Mouse (Mus musculus): ENCODE results near the gene Helq. TPM values are rescaled to one million over a fixed set of nuclear protein-coding genes. Genes with fewer than 3 reads are reported as not detected.

Gene Helq
- total and polyA plus RNA-seq, 2 experiments = 2.4 to 3.2 TPM

DNA sequence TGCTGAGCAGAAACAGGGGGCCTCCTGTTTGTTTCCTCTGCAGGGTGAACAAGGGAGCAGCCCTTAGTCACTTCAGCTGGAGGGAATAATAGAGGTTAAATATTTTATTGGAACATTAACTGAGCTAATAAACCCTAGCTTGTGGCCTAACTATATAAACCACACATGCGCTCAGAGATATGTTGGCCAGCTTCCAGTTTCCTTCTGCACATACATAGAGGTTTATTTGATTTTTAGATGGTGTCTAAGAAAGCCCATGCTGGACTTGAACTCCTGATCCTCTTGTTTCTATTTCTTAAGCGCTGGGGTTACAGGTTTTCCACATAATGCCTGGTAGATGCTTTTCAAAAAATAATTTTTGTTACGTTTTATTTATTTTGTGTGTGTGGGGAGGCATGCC lies 46.1 kb upstream of the Helq start:
- Histone ChIP-seq H3K4me3 (ENCODE audit: insufficient read depth, low read depth, low read length) (no peak overlapping the region), H3K4me1 (ENCODE audit: control insufficient read depth, insufficient read depth, low read length) (peaks cover 4% of the 10 kb centered on the region), H3K9ac (ENCODE audit: low read depth, low read length) (no peak overlapping the region), H3K79me2 (ENCODE audit: control insufficient read depth, insufficient read depth, low read length) (no peaks in the 10 kb centered on the region), H3K36me3 (ENCODE audit: control insufficient read depth, insufficient read depth, low read length) (no peaks in the 10 kb centered on the region), H3K27ac (replicated peaks; ENCODE audit: insufficient read depth, low read depth, low read length) (no peak overlapping the region), H3K27me3 (ENCODE audit: control insufficient read depth, insufficient read depth, low read length) (no peaks in the 10 kb centered on the region)
- no peak for DNase-seq (ENCODE audit: extremely low read depth, low read depth, low spot score)
- WGBS = 77% methylated on average over 3 of the region's 3 CpGs
- TF ChIP-seq CTCF (IDR thresholded peaks at IDR 0.05; ENCODE audit: low read depth, low read length) (no peak), POLR2A (IDR thresholded peaks at IDR 0.05; ENCODE audit: extremely low read depth, insufficient read depth, low read length) (no peak)

GRCm38 (mm10) chr5:100837907-100838306 lies 39.5 kb upstream of the Helq start:
- DNase-seq (ENCODE audit: extremely low read depth, low read depth, low spot score) = no peak
- no peak overlapping the region for H3K9ac ChIP-seq (ENCODE audit: low read depth, low read length)
- H3K4me1 ChIP-seq (ENCODE audit: control insufficient read depth, insufficient read depth, low read length) = no peaks in the 10 kb centered on the region
- no peaks in the 10 kb centered on the region for H3K79me2 ChIP-seq (ENCODE audit: control insufficient read depth, insufficient read depth, low read length)
- no peaks in the 10 kb centered on the region for H3K36me3 ChIP-seq (ENCODE audit: control insufficient read depth, insufficient read depth, low read length)
- H3K27ac ChIP-seq (replicated peaks; ENCODE audit: insufficient read depth, low read depth, low read length) = no peak overlapping the region
- H3K4me3 ChIP-seq (ENCODE audit: insufficient read depth, low read depth, low read length) = no peak overlapping the region
- no peak for TF ChIP-seq CTCF (IDR thresholded peaks at IDR 0.05; ENCODE audit: low read depth, low read length)
- TF ChIP-seq POLR2A (IDR thresholded peaks at IDR 0.05; ENCODE audit: extremely low read depth, insufficient read depth, low read length) = no peak
- 85% methylated on average over 7 of the region's 7 CpGs for WGBS
- H3K27me3 ChIP-seq (ENCODE audit: control insufficient read depth, insufficient read depth, low read length) = no peaks in the 10 kb centered on the region

- no peaks in the 10 kb centered on the region for H3K36me3 ChIP-seq (ENCODE audit: control insufficient read depth, insufficient read depth, low read length)
- 56% methylated on average over 9 of the region's 9 CpGs for WGBS
- H3K4me1 ChIP-seq (ENCODE audit: control insufficient read depth, insufficient read depth, low read length) = no peaks in the 10 kb centered on the region
- no peak overlapping the region for H3K27ac ChIP-seq (replicated peaks; ENCODE audit: insufficient read depth, low read depth, low read length)
- TF ChIP-seq CTCF (IDR thresholded peaks at IDR 0.05; ENCODE audit: low read depth, low read length) = no peak
- TF ChIP-seq POLR2A (IDR thresholded peaks at IDR 0.05; ENCODE audit: extremely low read depth, insufficient read depth, low read length) = no peak
- no peak overlapping the region for H3K9ac ChIP-seq (ENCODE audit: low read depth, low read length)
- no peak for DNase-seq (ENCODE audit: extremely low read depth, low read depth, low spot score)
- H3K79me2 ChIP-seq (ENCODE audit: control insufficient read depth, insufficient read depth, low read length) = no peaks in the 10 kb centered on the region
- H3K27me3 ChIP-seq (ENCODE audit: control insufficient read depth, insufficient read depth, low read length) = no peaks in the 10 kb centered on the region
- no peak overlapping the region for H3K4me3 ChIP-seq (ENCODE audit: insufficient read depth, low read depth, low read length)
Observed at GRCm38 (mm10) chr5:100835862-100836538, 37.6 kb upstream of the Helq start.

- no peaks in the 10 kb centered on the region for H3K27me3 ChIP-seq (ENCODE audit: control insufficient read depth, insufficient read depth, low read length)
- TF ChIP-seq POLR2A (IDR thresholded peaks at IDR 0.05; ENCODE audit: extremely low read depth, insufficient read depth, low read length) = no peak
- TF ChIP-seq CTCF (IDR thresholded peaks at IDR 0.05; ENCODE audit: low read depth, low read length) = no peak
- no peaks in the 10 kb centered on the region for H3K4me1 ChIP-seq (ENCODE audit: control insufficient read depth, insufficient read depth, low read length)
- no peak overlapping the region for H3K27ac ChIP-seq (replicated peaks; ENCODE audit: insufficient read depth, low read depth, low read length)
- no peaks in the 10 kb centered on the region for H3K36me3 ChIP-seq (ENCODE audit: control insufficient read depth, insufficient read depth, low read length)
- no peak for DNase-seq (ENCODE audit: extremely low read depth, low read depth, low spot score)
- no peaks in the 10 kb centered on the region for H3K79me2 ChIP-seq (ENCODE audit: control insufficient read depth, insufficient read depth, low read length)
- no peak overlapping the region for H3K9ac ChIP-seq (ENCODE audit: low read depth, low read length)
- 94% methylated on average over 2 of the region's 2 CpGs for WGBS
- no peak overlapping the region for H3K4me3 ChIP-seq (ENCODE audit: insufficient read depth, low read depth, low read length)
Observed at GRCm38 (mm10) chr5:100833841-100834240, 35.4 kb upstream of the Helq start.

GRCm38 (mm10) chr5:100832680-100833079 lies 34.3 kb upstream of the Helq start:
- no peak for TF ChIP-seq CTCF (IDR thresholded peaks at IDR 0.05; ENCODE audit: low read depth, low read length)
- no peak for TF ChIP-seq POLR2A (IDR thresholded peaks at IDR 0.05; ENCODE audit: extremely low read depth, insufficient read depth, low read length)
- H3K36me3 ChIP-seq (ENCODE audit: control insufficient read depth, insufficient read depth, low read length) = no peaks in the 10 kb centered on the region
- no peak for DNase-seq (ENCODE audit: extremely low read depth, low read depth, low spot score)
- no peak overlapping the region for H3K9ac ChIP-seq (ENCODE audit: low read depth, low read length)
- H3K4me1 ChIP-seq (ENCODE audit: control insufficient read depth, insufficient read depth, low read length) = no peaks in the 10 kb centered on the region
- 86% methylated on average over 3 of the region's 3 CpGs for WGBS
- no peak overlapping the region for H3K27ac ChIP-seq (replicated peaks; ENCODE audit: insufficient read depth, low read depth, low read length)
- no peaks in the 10 kb centered on the region for H3K79me2 ChIP-seq (ENCODE audit: control insufficient read depth, insufficient read depth, low read length)
- H3K4me3 ChIP-seq (ENCODE audit: insufficient read depth, low read depth, low read length) = no peak overlapping the region
- no peaks in the 10 kb centered on the region for H3K27me3 ChIP-seq (ENCODE audit: control insufficient read depth, insufficient read depth, low read length)

DNA sequence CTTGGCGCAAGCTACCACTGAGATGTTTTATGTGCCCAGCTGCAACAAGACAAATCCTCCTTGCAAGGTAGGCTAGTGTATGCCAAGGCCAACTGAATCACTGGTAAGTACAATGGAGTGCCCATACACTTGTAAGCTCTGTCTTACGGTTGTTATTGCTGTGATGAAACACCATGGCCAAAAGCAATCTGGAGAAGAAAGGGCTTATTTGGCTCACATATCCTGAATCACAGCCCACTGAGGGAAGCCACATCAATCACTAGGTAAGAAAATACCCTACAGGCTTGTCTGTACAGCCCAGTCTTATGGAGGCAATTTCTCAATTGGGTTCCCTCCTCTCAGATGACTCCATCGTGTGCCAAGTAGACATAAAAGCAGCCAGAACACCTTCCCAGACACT lies 30.3 kb upstream of the Helq start:
- no peak overlapping the region for H3K27ac ChIP-seq (replicated peaks; ENCODE audit: insufficient read depth, low read depth, low read length)
- no peaks in the 10 kb centered on the region for H3K36me3 ChIP-seq (ENCODE audit: control insufficient read depth, insufficient read depth, low read length)
- H3K27me3 ChIP-seq (ENCODE audit: control insufficient read depth, insufficient read depth, low read length) = no peaks in the 10 kb centered on the region
- WGBS = 85% methylated on average over 3 of the region's 3 CpGs
- TF ChIP-seq POLR2A (IDR thresholded peaks at IDR 0.05; ENCODE audit: extremely low read depth, insufficient read depth, low read length) = no peak
- no peak for TF ChIP-seq CTCF (IDR thresholded peaks at IDR 0.05; ENCODE audit: low read depth, low read length)
- no peak for DNase-seq (ENCODE audit: extremely low read depth, low read depth, low spot score)
- H3K79me2 ChIP-seq (ENCODE audit: control insufficient read depth, insufficient read depth, low read length) = no peaks in the 10 kb centered on the region
- H3K4me3 ChIP-seq (ENCODE audit: insufficient read depth, low read depth, low read length) = no peak overlapping the region
- H3K9ac ChIP-seq (ENCODE audit: low read depth, low read length) = no peak overlapping the region
- no peaks in the 10 kb centered on the region for H3K4me1 ChIP-seq (ENCODE audit: control insufficient read depth, insufficient read depth, low read length)

Data from liver, adult 2 months (tissue).